Mouse (Mus musculus): ENCODE results near the gene Slc35f1.

DNA sequence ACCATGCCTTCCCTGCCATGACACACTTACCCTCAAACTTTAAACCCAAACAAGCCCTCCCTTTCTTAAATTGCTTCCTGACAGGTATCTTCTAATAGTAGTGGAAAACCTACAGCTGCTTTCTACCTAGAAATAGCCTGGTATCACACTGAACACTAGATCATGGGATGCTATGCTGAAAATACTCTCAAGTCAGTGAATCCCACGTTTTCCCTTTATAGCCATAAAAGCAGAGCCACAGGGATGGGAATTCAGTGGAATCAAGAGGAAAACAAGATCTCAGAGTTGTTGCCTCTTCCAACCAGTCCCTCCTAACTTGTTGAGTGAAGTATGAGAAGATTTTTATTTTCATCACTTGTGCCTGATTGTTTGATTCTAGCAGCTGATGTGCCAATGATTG lies 442.4 kb downstream of the Slc35f1 start:
- TF ChIP-seq TAL1 (IDR thresholded peaks at IDR 0.05; ENCODE audit: low read length) (no peak), GATA1 (IDR thresholded peaks at IDR 0.05; ENCODE audit: low read length) (no peak)

All from erythroblast, embryonic 14.5 days (primary cell).